Mouse (Mus musculus): ENCODE measurements around the gene U2af2. TPM values are rescaled to one million over a fixed set of nuclear protein-coding genes. Genes with fewer than 3 reads are reported as not detected.
A peak's percentile ranks its signal among the peaks of the same experiment; 100 is the strongest.
"Not testable (repeated sequence)": the region's sequence is repeated elsewhere in the genome, so short reads cannot be mapped to it uniquely, and the experiment has no call there.

Gene U2af2
- polyA plus RNA-seq, 2 experiments, result 52.2 to 132 TPM

GRCm38 (mm10) chr7:5016057-5016456 is 45.9 kb upstream of the U2af2 start:
- Histone ChIP-seq H3K36me3 (replicated peaks; ENCODE audit: control insufficient read depth, insufficient read depth, low read depth) (peaks cover 21% of the 10 kb centered on the region), H3K9ac (replicated peaks) (peak overlapping the region; percentile 97), H3K4me2 (ENCODE audit: low read depth) (peak overlapping the region; percentile 82), H3K9me3 (ENCODE audit: control insufficient read depth, low read length) (no peaks in the 10 kb centered on the region; the same call in 1 of the 2 replicates), H3K4me3 (ENCODE audit: insufficient read depth in 1 of 2, low read depth in 2 of 2, low read length in 2 of 2) (peak overlapping the region; percentile 94 to 96), H3K4me1 (replicated peaks; ENCODE audit: control insufficient read depth in 2 of 2, insufficient read depth in 2 of 2, low read length in 1 of 2) (peaks cover 13% of the 10 kb centered on the region in 2 experiments), H3K27ac (peak overlapping the region; percentile 96), H3K27me3 (ENCODE audit: control insufficient read depth, insufficient read depth, low read length) (no peaks in the 10 kb centered on the region)
- DNase-seq (ENCODE audit: low read depth in 3 of 3, low spot score in 3 of 3), result no peak
- 37% methylated on average over 3 of the region's 3 CpGs for whole genome bisulfite sequencing (ENCODE audit: insufficient replicate concordance)
- ATAC-seq (ENCODE audit: insufficient read depth), result no peak
- TF ChIP-seq EP300 (IDR thresholded peaks at IDR 0.05; ENCODE audit: low read depth) (no peak), CTCF (IDR thresholded peaks at IDR 0.05; ENCODE audit: low read depth) (no peak)

GRCm38 (mm10) chr7:5016920-5017319 is 45.0 kb upstream of the U2af2 start:
- DNase-seq (ENCODE audit: low read depth in 3 of 3, low spot score in 3 of 3), result no peak
- Histone ChIP-seq H3K27me3 (ENCODE audit: control insufficient read depth, insufficient read depth, low read length) (no peaks in the 10 kb centered on the region), H3K36me3 (replicated peaks; ENCODE audit: control insufficient read depth, insufficient read depth, low read depth) (peaks cover 13% of the 10 kb centered on the region), H3K4me1 (replicated peaks; ENCODE audit: control insufficient read depth in 2 of 2, insufficient read depth in 2 of 2, low read length in 1 of 2) (peaks cover 13 to 20% of the 10 kb centered on the region in 2 experiments), H3K4me2 (ENCODE audit: low read depth) (no peak overlapping the region), H3K9me3 (ENCODE audit: control insufficient read depth, low read length) (no peaks in the 10 kb centered on the region; the same call in 1 of the 2 replicates), H3K4me3 (ENCODE audit: insufficient read depth in 1 of 2, low read depth in 2 of 2, low read length in 2 of 2) (no peak overlapping the region), H3K27ac (no peak overlapping the region), H3K9ac (replicated peaks) (no peak overlapping the region)
- no peak for ATAC-seq (ENCODE audit: insufficient read depth)
- TF ChIP-seq EP300 (IDR thresholded peaks at IDR 0.05; ENCODE audit: low read depth) (no peak), CTCF (IDR thresholded peaks at IDR 0.05; ENCODE audit: low read depth) (no peak)
- WGBS (ENCODE audit: insufficient replicate concordance), result 87% methylated on average over 2 of the region's 2 CpGs

GRCm38 (mm10) chr7:5017352-5017751 is 44.6 kb upstream of the U2af2 start:
- Histone ChIP-seq H3K4me2 (ENCODE audit: low read depth) (no peak overlapping the region), H3K9ac (replicated peaks) (no peak overlapping the region), H3K27me3 (ENCODE audit: control insufficient read depth, insufficient read depth, low read length) (no peaks in the 10 kb centered on the region), H3K4me1 (replicated peaks; ENCODE audit: control insufficient read depth in 2 of 2, insufficient read depth in 2 of 2, low read length in 1 of 2) (peaks cover 13 to 20% of the 10 kb centered on the region in 2 experiments), H3K36me3 (replicated peaks; ENCODE audit: control insufficient read depth, insufficient read depth, low read depth) (peaks cover 9% of the 10 kb centered on the region), H3K4me3 (ENCODE audit: insufficient read depth in 1 of 2, low read depth in 2 of 2, low read length in 2 of 2) (no peak overlapping the region), H3K9me3 (ENCODE audit: control insufficient read depth, low read length) (no peaks in the 10 kb centered on the region; the same call in 1 of the 2 replicates), H3K27ac (no peak overlapping the region)
- DNase-seq (ENCODE audit: low read depth in 3 of 3, low spot score in 3 of 3) (no peak), ATAC-seq (ENCODE audit: insufficient read depth) (no peak)
- TF ChIP-seq CTCF (IDR thresholded peaks at IDR 0.05; ENCODE audit: low read depth), result peak; percentile 38
- no peak for TF ChIP-seq EP300 (IDR thresholded peaks at IDR 0.05; ENCODE audit: low read depth)
- 78% methylated on average over 16 of the region's 16 CpGs for WGBS (ENCODE audit: insufficient replicate concordance)

- H3K4me1 ChIP-seq (replicated peaks; ENCODE audit: control insufficient read depth in 2 of 2, insufficient read depth in 2 of 2, low read length in 1 of 2), result peaks cover 13 to 20% of the 10 kb centered on the region in 2 experiments
- WGBS (ENCODE audit: insufficient replicate concordance), result 88% methylated on average over 21 of the region's 21 CpGs
- no peaks in the 10 kb centered on the region; the same call in 1 of the 2 replicates for H3K9me3 ChIP-seq (ENCODE audit: control insufficient read depth, low read length)
- no peak overlapping the region for H3K4me3 ChIP-seq (ENCODE audit: insufficient read depth in 1 of 2, low read depth in 2 of 2, low read length in 2 of 2)
- no peak for DNase-seq (ENCODE audit: low read depth in 3 of 3, low spot score in 3 of 3)
- peaks cover 4% of the 10 kb centered on the region for H3K36me3 ChIP-seq (replicated peaks; ENCODE audit: control insufficient read depth, insufficient read depth, low read depth)
- ATAC-seq (ENCODE audit: insufficient read depth), result no peak
- TF ChIP-seq CTCF (IDR thresholded peaks at IDR 0.05; ENCODE audit: low read depth) (no peak), EP300 (IDR thresholded peaks at IDR 0.05; ENCODE audit: low read depth) (no peak)
- H3K9ac ChIP-seq (replicated peaks), result no peak overlapping the region
- H3K27me3 ChIP-seq (ENCODE audit: control insufficient read depth, insufficient read depth, low read length), result no peaks in the 10 kb centered on the region
- no peak overlapping the region for H3K27ac ChIP-seq
- no peak overlapping the region for H3K4me2 ChIP-seq (ENCODE audit: low read depth)
Measured at GRCm38 (mm10) chr7:5017931-5018330, 44.0 kb upstream of the U2af2 start.

- Histone ChIP-seq H3K4me3 (ENCODE audit: insufficient read depth in 1 of 2, low read depth in 2 of 2, low read length in 2 of 2) (peak overlapping the region in 1 of 2 experiments; percentile 81; a peak in 2 of 4 replicates), H3K4me1 (replicated peaks; ENCODE audit: control insufficient read depth in 2 of 2, insufficient read depth in 2 of 2, low read length in 1 of 2) (peaks cover 10 to 16% of the 10 kb centered on the region in 2 experiments), H3K4me2 (ENCODE audit: low read depth) (peak overlapping the region; percentile 66), H3K27ac (peak overlapping the region; percentile 82), H3K9ac (replicated peaks) (peak overlapping the region; percentile 79)
- not testable (repeated sequence) for ATAC-seq (ENCODE audit: insufficient read depth); DNase-seq (ENCODE audit: low read depth in 3 of 3, low spot score in 3 of 3); H3K36me3 ChIP-seq (replicated peaks; ENCODE audit: control insufficient read depth, insufficient read depth, low read depth); H3K9me3 ChIP-seq (ENCODE audit: control insufficient read depth, low read length); H3K27me3 ChIP-seq (ENCODE audit: control insufficient read depth, insufficient read depth, low read length)
- WGBS (ENCODE audit: insufficient replicate concordance), result 29% methylated on average over 8 of the region's 8 CpGs
Measured at GRCm38 (mm10) chr7:5019576-5019975, 42.4 kb upstream of the U2af2 start.

Data from liver, embryonic 14.5 days (tissue).